Mouse (Mus musculus): ENCODE measurements around the gene Gm20517. TPM values are rescaled to one million over a fixed set of nuclear protein-coding genes. Genes with fewer than 3 reads are reported as not detected.

Gm20517 gene
- polyA plus RNA-seq, 1 experiment from 2014 or later: 0.73 TPM

DNA sequence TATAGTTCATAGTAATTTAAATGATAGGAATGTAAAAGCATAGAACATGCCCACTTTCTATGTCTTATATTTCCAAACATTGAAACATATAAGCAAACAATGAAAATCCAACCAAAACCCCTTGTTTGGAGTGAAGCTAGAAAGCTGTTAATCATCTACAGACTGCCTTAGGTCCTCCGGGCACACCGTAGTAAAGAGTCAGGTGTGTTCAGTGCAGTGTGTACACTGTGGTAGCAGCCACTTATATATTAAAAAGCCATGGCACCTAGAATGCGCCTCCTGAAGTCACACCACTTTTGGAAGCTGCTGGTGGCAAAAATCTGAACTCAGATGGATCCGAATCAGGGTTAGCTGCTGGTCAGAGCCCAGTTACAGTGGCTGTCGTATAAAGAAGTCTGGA, 66.8 kb downstream of the Gm20517 start:
- peaks cover 14% of the 10 kb centered on the region for H3K36me3 ChIP-seq (ENCODE audit: control insufficient read depth, insufficient read depth, low read length)
- ATAC-seq: peak; percentile 79

GRCm38 (mm10) chr17:47678702-47679101, 67.3 kb downstream of the Gm20517 start:
- Histone ChIP-seq H3K4me3 (ENCODE audit: low read length) (no peak overlapping the region), H3K27me3 (replicated peaks; ENCODE audit: control insufficient read depth, insufficient read depth, low read length) (no peaks in the 10 kb centered on the region), H3K4me2 (ENCODE audit: low read depth, low read length) (no peak overlapping the region), H3K27ac (ENCODE audit: low read length) (peak overlapping the region; percentile 12; the same call in 1 of the 2 replicates), H3K9me3 (ENCODE audit: control insufficient read depth, low read length) (no peaks in the 10 kb centered on the region), H3K36me3 (ENCODE audit: control insufficient read depth, insufficient read depth, low read length) (peaks cover 14% of the 10 kb centered on the region), H3K9ac (ENCODE audit: low read depth, low read length) (no peak overlapping the region), H3K4me1 (ENCODE audit: control insufficient read depth, insufficient read depth, low read length) (peaks cover 4% of the 10 kb centered on the region; the same call in 1 of the 2 replicates)
- ATAC-seq: peak; percentile 54
- WGBS: 58% methylated on average over 5 of the region's 5 CpGs

More for the DNA sequence above, 66.8 kb downstream of the Gm20517 start:
- Histone ChIP-seq H3K9me3 (ENCODE audit: control insufficient read depth, low read length) (no peaks in the 10 kb centered on the region), H3K9ac (ENCODE audit: low read depth, low read length) (no peak overlapping the region), H3K4me1 (ENCODE audit: control insufficient read depth, insufficient read depth, low read length) (peaks cover 4% of the 10 kb centered on the region), H3K4me3 (ENCODE audit: low read length) (no peak overlapping the region), H3K27me3 (replicated peaks; ENCODE audit: control insufficient read depth, insufficient read depth, low read length) (no peaks in the 10 kb centered on the region), H3K4me2 (ENCODE audit: low read depth, low read length) (no peak overlapping the region), H3K27ac (ENCODE audit: low read length) (peak overlapping the region; percentile 12; the same call in 1 of the 2 replicates)
- 67% methylated on average over 5 of the region's 5 CpGs for WGBS

DNA sequence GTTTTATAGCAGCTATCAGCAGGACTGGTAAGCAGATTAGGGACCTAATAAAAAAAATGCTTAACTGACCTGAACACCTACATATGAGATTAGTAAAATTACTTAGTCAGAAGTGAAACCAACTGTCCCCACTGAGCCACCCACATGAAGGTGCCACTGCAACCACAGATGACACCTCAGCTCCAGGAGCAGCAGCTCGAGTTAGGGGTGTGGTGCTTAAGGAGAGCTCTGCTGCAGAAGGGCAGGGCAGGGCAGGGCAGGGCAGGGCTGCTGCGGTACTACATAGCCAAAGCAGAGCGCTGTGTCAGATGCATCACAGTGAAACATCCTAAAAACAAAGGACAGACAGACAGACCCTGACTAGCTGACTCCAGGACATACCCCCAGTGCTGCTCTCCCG, 71.4 kb downstream of the Gm20517 start:
- 61% methylated on average over 4 of the region's 4 CpGs for WGBS
- Histone ChIP-seq H3K36me3 (ENCODE audit: control insufficient read depth, insufficient read depth, low read length) (peaks cover 16% of the 10 kb centered on the region; the same call in 1 of the 2 replicates), H3K4me3 (ENCODE audit: low read length) (no peak overlapping the region), H3K27ac (ENCODE audit: low read length) (no peak overlapping the region), H3K9me3 (ENCODE audit: control insufficient read depth, low read length) (no peaks in the 10 kb centered on the region), H3K4me1 (ENCODE audit: control insufficient read depth, insufficient read depth, low read length) (peaks cover 11% of the 10 kb centered on the region; the same call in 1 of the 2 replicates), H3K4me2 (ENCODE audit: low read depth, low read length) (no peak overlapping the region), H3K9ac (ENCODE audit: low read depth, low read length) (no peak overlapping the region), H3K27me3 (replicated peaks; ENCODE audit: control insufficient read depth, insufficient read depth, low read length) (no peaks in the 10 kb centered on the region)
- ATAC-seq: 0 out of 2 replicates have a peak, but pooled peaks have one; percentile 17

DNA sequence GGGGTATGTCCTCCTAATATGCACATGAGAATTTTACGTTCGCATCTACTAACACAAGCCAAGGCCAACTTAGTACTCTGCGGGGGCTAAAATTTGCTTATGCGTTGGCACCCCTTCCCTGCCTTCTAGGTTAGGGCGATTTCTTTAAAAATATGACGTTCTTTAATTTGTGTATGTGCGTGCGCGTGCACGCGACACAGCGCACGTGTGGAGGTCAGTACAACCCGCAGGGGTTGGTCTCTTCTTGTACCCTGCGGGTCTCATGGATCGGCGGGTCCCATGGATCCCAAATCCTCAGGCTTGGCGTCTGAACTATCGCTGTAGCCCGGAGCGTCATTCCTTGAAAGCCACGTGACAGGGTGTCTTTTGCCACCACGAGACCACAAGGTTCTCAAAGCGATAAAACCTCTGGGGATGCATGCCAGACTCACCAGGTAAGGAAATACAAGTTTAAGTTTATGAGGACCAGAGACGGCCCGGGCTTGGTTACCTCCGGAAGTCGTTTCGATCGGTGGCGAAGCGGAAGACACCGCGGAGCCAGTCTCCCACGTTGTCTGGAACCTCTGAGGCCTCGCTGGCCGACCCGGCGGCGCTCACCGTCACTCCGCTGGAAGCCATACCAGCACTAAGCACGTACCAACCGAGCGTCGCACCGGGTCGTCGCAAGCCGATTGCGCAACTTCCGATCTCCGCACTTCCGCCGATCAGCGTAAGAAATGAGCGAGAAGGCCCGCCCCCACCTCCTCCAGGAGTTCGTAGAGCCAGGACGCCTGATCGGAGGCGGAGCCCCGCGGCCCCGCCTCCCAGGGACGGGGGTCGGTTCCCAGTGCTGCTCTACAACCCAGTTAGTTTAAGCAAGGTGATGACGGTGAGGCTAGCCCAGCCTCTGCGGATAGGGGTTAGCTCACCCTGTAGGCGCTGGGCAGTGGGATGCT, 76.3 kb downstream of the Gm20517 start:
- Histone ChIP-seq H3K27ac (ENCODE audit: low read length) (peak overlapping the region; percentile 87), H3K9me3 (ENCODE audit: control insufficient read depth, low read length) (no peaks in the 10 kb centered on the region), H3K4me2 (ENCODE audit: low read depth, low read length) (peak overlapping the region; percentile 97), H3K36me3 (ENCODE audit: control insufficient read depth, insufficient read depth, low read length) (0 out of 2 replicates have a peak, but pooled peaks cover 7% of the 10 kb centered on the region), H3K4me3 (ENCODE audit: low read length) (peak overlapping the region; percentile 91), H3K27me3 (replicated peaks; ENCODE audit: control insufficient read depth, insufficient read depth, low read length) (no peaks in the 10 kb centered on the region), H3K4me1 (ENCODE audit: control insufficient read depth, insufficient read depth, low read length) (peaks cover 10% of the 10 kb centered on the region; the same call in 1 of the 2 replicates), H3K9ac (ENCODE audit: low read depth, low read length) (peak overlapping the region; percentile 86)
- under 1% methylated on average over 70 of the region's 70 CpGs for WGBS
- ATAC-seq: peak; percentile 89

GRCm38 (mm10) chr17:47688344-47688607, 76.9 kb downstream of the Gm20517 start, which contains the start of gene Tomm6:
TSS of gene Tomm6 (minus strand) at chr17:47688386.
- H3K4me2 ChIP-seq (ENCODE audit: low read depth, low read length): peak within 1 kb of the TSS; percentile 97
- no peaks in the 10 kb centered on the region for H3K27me3 ChIP-seq (replicated peaks; ENCODE audit: control insufficient read depth, insufficient read depth, low read length)
- no peaks in the 10 kb centered on the region for H3K9me3 ChIP-seq (ENCODE audit: control insufficient read depth, low read length)
- H3K27ac ChIP-seq (ENCODE audit: low read length): peak within 1 kb of the TSS; percentile 87
- 1% methylated on average over 9 of the region's 9 CpGs for WGBS
- peak within 1 kb of the TSS; percentile 91 for H3K4me3 ChIP-seq (ENCODE audit: low read length)
- H3K9ac ChIP-seq (ENCODE audit: low read depth, low read length): peak within 1 kb of the TSS; percentile 86
- no peak for ATAC-seq
- peaks cover 10% of the 10 kb centered on the region; the same call in 1 of the 2 replicates for H3K4me1 ChIP-seq (ENCODE audit: control insufficient read depth, insufficient read depth, low read length)
- H3K36me3 ChIP-seq (ENCODE audit: control insufficient read depth, insufficient read depth, low read length): 0 out of 2 replicates have a peak, but pooled peaks cover 7% of the 10 kb centered on the region

GRCm38 (mm10) chr17:47688608-47689575, 77.5 kb downstream of the Gm20517 start, which contains the start of gene Frs3:
TSS of gene Frs3 (plus strand) at chr17:47689030.
- peak within 1 kb of the TSS; percentile 87 for H3K27ac ChIP-seq (ENCODE audit: low read length)
- WGBS: 2% methylated on average over 58 of the region's 58 CpGs
- 0 out of 2 replicates have a peak, but pooled peaks cover 7% of the 10 kb centered on the region for H3K36me3 ChIP-seq (ENCODE audit: control insufficient read depth, insufficient read depth, low read length)
- H3K9ac ChIP-seq (ENCODE audit: low read depth, low read length): peak within 1 kb of the TSS; percentile 86
- H3K4me1 ChIP-seq (ENCODE audit: control insufficient read depth, insufficient read depth, low read length): peaks cover 10% of the 10 kb centered on the region; the same call in 1 of the 2 replicates
- ATAC-seq: peak; percentile 65
- peak within 1 kb of the TSS; percentile 91 for H3K4me3 ChIP-seq (ENCODE audit: low read length)
- peak within 1 kb of the TSS; percentile 97 for H3K4me2 ChIP-seq (ENCODE audit: low read depth, low read length)
- no peaks in the 10 kb centered on the region for H3K9me3 ChIP-seq (ENCODE audit: control insufficient read depth, low read length)
- H3K27me3 ChIP-seq (replicated peaks; ENCODE audit: control insufficient read depth, insufficient read depth, low read length): no peaks in the 10 kb centered on the region

- peaks cover 13% of the 10 kb centered on the region; the same call in 1 of the 2 replicates for H3K4me1 ChIP-seq (ENCODE audit: control insufficient read depth, insufficient read depth, low read length)
- no peaks in the 10 kb centered on the region for H3K9me3 ChIP-seq (ENCODE audit: control insufficient read depth, low read length)
- no peak overlapping the region for H3K4me3 ChIP-seq (ENCODE audit: low read length)
- 0 out of 2 replicates have a peak overlapping the region, but pooled peaks have one; percentile 3 for H3K9ac ChIP-seq (ENCODE audit: low read depth, low read length)
- no peak overlapping the region for H3K27ac ChIP-seq (ENCODE audit: low read length)
- H3K4me2 ChIP-seq (ENCODE audit: low read depth, low read length): no peak overlapping the region
- 0 out of 2 replicates have a peak, but pooled peaks cover 4% of the 10 kb centered on the region for H3K36me3 ChIP-seq (ENCODE audit: control insufficient read depth, insufficient read depth, low read length)
- 84% methylated on average over 8 of the region's 8 CpGs for WGBS
- H3K27me3 ChIP-seq (replicated peaks; ENCODE audit: control insufficient read depth, insufficient read depth, low read length): no peaks in the 10 kb centered on the region
- ATAC-seq: no peak
Observed at GRCm38 (mm10) chr17:47689894-47690293, 78.5 kb downstream of the Gm20517 start.

- Histone ChIP-seq H3K4me1 (ENCODE audit: control insufficient read depth, insufficient read depth, low read length) (peaks cover 12% of the 10 kb centered on the region; the same call in 1 of the 2 replicates), H3K27me3 (replicated peaks; ENCODE audit: control insufficient read depth, insufficient read depth, low read length) (no peaks in the 10 kb centered on the region), H3K36me3 (ENCODE audit: control insufficient read depth, insufficient read depth, low read length) (no peaks in the 10 kb centered on the region), H3K9ac (ENCODE audit: low read depth, low read length) (no peak overlapping the region), H3K27ac (ENCODE audit: low read length) (no peak overlapping the region), H3K9me3 (ENCODE audit: control insufficient read depth, low read length) (no peaks in the 10 kb centered on the region), H3K4me2 (ENCODE audit: low read depth, low read length) (no peak overlapping the region), H3K4me3 (ENCODE audit: low read length) (no peak overlapping the region)
- no peak for ATAC-seq
- 92% methylated on average over 3 of the region's 3 CpGs for WGBS
Observed at GRCm38 (mm10) chr17:47691650-47692049, 80.3 kb downstream of the Gm20517 start.
